Mouse (Mus musculus) neural tube, embryonic 15.5 days (tissue): Measurements from ENCODE around the gene Bzw1. TPM values are rescaled to one million over a fixed set of nuclear protein-coding genes. Genes with fewer than 3 reads are reported as not detected.
A peak's percentile ranks its signal among the peaks of the same experiment; 100 is the strongest.

Experiments used
- ATAC-seq: fragments of 200-750 bp; cut with Nextera tagmentation; 2 replicates; pipeline ENCODE4 v1.8.0; 2017; ENCODE audit warnings: mild to moderate bottlenecking, moderate TSS enrichment, moderate library complexity; ENCODE audit not compliant: low FRiP score
- H3K27ac ChIP-seq: fragments of 300-500 bp; sonication (generic); replicated peaks from 2 replicates; pipeline ENCODE4 v1.5.1; 2015; ENCODE audit warnings: mild to moderate bottlenecking, inconsistent platforms
- H3K27me3 ChIP-seq: fragments of 300-500 bp; sonication (generic); replicated peaks from 2 replicates; pipeline ENCODE4 v1.6.1; 2015; ENCODE audit warnings: inconsistent platforms
- H3K36me3 ChIP-seq: fragments of 300-500 bp; sonication (generic); 2 replicates; pipeline ENCODE4 v1.6.1; 2015; ENCODE audit warnings: inconsistent platforms
- H3K4me1 ChIP-seq: fragments of 300-500 bp; sonication (generic); 2 replicates; pipeline ENCODE4 v1.6.1; 2015; ENCODE audit warnings: inconsistent platforms
- H3K4me2 ChIP-seq: fragments of 300-500 bp; sonication (generic); 2 replicates; pipeline ENCODE4 v1.6.1; 2015; ENCODE audit warnings: inconsistent platforms, mild to moderate bottlenecking, moderate library complexity
- H3K4me3 ChIP-seq: fragments of 300-500 bp; sonication (generic); replicated peaks from 2 replicates; pipeline ENCODE4 v1.5.1; 2015; ENCODE audit warnings: mild to moderate bottlenecking, inconsistent platforms
- H3K9ac ChIP-seq: fragments of 300-500 bp; sonication (generic); replicated peaks from 2 replicates; pipeline ENCODE4 v1.6.1; 2015; ENCODE audit warnings: mild to moderate bottlenecking, inconsistent platforms
- H3K9me3 ChIP-seq: fragments of 300-500 bp; sonication (generic); replicated peaks from 2 replicates; pipeline ENCODE4 v1.6.1; 2016; ENCODE audit warnings: inconsistent platforms
- WGBS: fragments of 180-500 bp; shearing (Covaris S2); methylation state at CpG from one replicate; pipeline ENCODE4 v1.1.7; 2015; ENCODE audit warnings: mixed read lengths; 5-methylcytosine and 5-hydroxymethylcytosine counted together
- polyA plus RNA-seq: library from polyadenylated mRNA; unstranded; fragments of >200 nt; fragmentation: Nextera tagmentation; extraction: Ambion mirVana; gene quantifications from 2 replicates; pipeline ENCODE4 v1.2.1, GENCODE M21; 2015

Bzw1 gene
- polyA plus RNA-seq, 1 experiment from 2014 or later = 300 TPM

GRCm38 (mm10) chr1:58403745-58404144 is 11.0 kb downstream of the Bzw1 start:
- no peak for ATAC-seq
- peaks cover 70% of the 10 kb centered on the region for H3K36me3 ChIP-seq
- WGBS = 94% methylated on average over 5 of the region's 5 CpGs

GRCm38 (mm10) chr1:58407321-58407720 is 14.6 kb downstream of the Bzw1 start:
- no peaks in the 10 kb centered on the region for H3K4me1 ChIP-seq
- no peak overlapping the region for H3K4me2 ChIP-seq
- peaks cover 68% of the 10 kb centered on the region for H3K36me3 ChIP-seq
- H3K27ac ChIP-seq = no peak overlapping the region
- no peaks in the 10 kb centered on the region for H3K9me3 ChIP-seq
- 96% methylated on average over 7 of the region's 7 CpGs for WGBS
- H3K27me3 ChIP-seq = no peaks in the 10 kb centered on the region
- no peak overlapping the region for H3K9ac ChIP-seq
- no peak overlapping the region for H3K4me3 ChIP-seq
- no peak for ATAC-seq

More at GRCm38 (mm10) chr1:58403745-58404144, 11.0 kb downstream of the Bzw1 start:
- Histone ChIP-seq H3K9ac (no peak overlapping the region), H3K9me3 (no peaks in the 10 kb centered on the region), H3K4me3 (no peak overlapping the region), H3K4me2 (no peak overlapping the region), H3K4me1 (no peaks in the 10 kb centered on the region), H3K27ac (no peak overlapping the region), H3K27me3 (no peaks in the 10 kb centered on the region)

GRCm38 (mm10) chr1:58408141-58408540 is 15.4 kb downstream of the Bzw1 start:
- H3K27me3 ChIP-seq = no peaks in the 10 kb centered on the region
- H3K36me3 ChIP-seq = peaks cover 67% of the 10 kb centered on the region
- 86% methylated on average over 6 of the region's 6 CpGs for WGBS
- H3K4me2 ChIP-seq = no peak overlapping the region
- H3K9ac ChIP-seq = no peak overlapping the region
- no peak overlapping the region for H3K4me3 ChIP-seq
- no peaks in the 10 kb centered on the region for H3K4me1 ChIP-seq
- no peaks in the 10 kb centered on the region for H3K9me3 ChIP-seq
- H3K27ac ChIP-seq = no peak overlapping the region
- no peak for ATAC-seq

GRCm38 (mm10) chr1:58409553-58410197 is 17.0 kb downstream of the Bzw1 start:
- no peaks in the 10 kb centered on the region for H3K4me1 ChIP-seq
- ATAC-seq = no peak
- peaks cover 69% of the 10 kb centered on the region for H3K36me3 ChIP-seq
- no peak overlapping the region for H3K4me3 ChIP-seq
- no peak overlapping the region for H3K4me2 ChIP-seq
- H3K9me3 ChIP-seq = no peaks in the 10 kb centered on the region
- WGBS = 85% methylated on average over 5 of the region's 5 CpGs
- no peak overlapping the region for H3K9ac ChIP-seq
- no peak overlapping the region for H3K27ac ChIP-seq
- H3K27me3 ChIP-seq = no peaks in the 10 kb centered on the region

- no peak overlapping the region for H3K4me3 ChIP-seq
- H3K27me3 ChIP-seq = no peaks in the 10 kb centered on the region
- WGBS = 84% methylated on average over 3 of the region's 3 CpGs
- no peak overlapping the region for H3K27ac ChIP-seq
- no peaks in the 10 kb centered on the region for H3K9me3 ChIP-seq
- H3K36me3 ChIP-seq = peaks cover 72% of the 10 kb centered on the region
- no peak overlapping the region for H3K4me2 ChIP-seq
- no peak for ATAC-seq
- no peak overlapping the region for H3K9ac ChIP-seq
- H3K4me1 ChIP-seq = no peaks in the 10 kb centered on the region
These were observed 17.5 kb downstream of the Bzw1 start for GRCm38 (mm10) chr1:58410198-58410588.

- H3K4me1 ChIP-seq = no peaks in the 10 kb centered on the region
- peaks cover 73% of the 10 kb centered on the region for H3K36me3 ChIP-seq
- WGBS = 89% methylated on average over 7 of the region's 7 CpGs
- no peak overlapping the region for H3K4me3 ChIP-seq
- ATAC-seq = 0 out of 2 replicates have a peak, but pooled peaks have one; percentile 15
- no peak overlapping the region for H3K9ac ChIP-seq
- no peaks in the 10 kb centered on the region for H3K27me3 ChIP-seq
- H3K4me2 ChIP-seq = no peak overlapping the region
- no peaks in the 10 kb centered on the region for H3K9me3 ChIP-seq
- no peak overlapping the region for H3K27ac ChIP-seq
These were observed 18.1 kb downstream of the Bzw1 start for GRCm38 (mm10) chr1:58410776-58411175.

GRCm38 (mm10) chr1:58415442-58415841 is 22.7 kb downstream of the Bzw1 start:
- Histone ChIP-seq H3K27ac (no peak overlapping the region), H3K4me1 (peaks cover 15% of the 10 kb centered on the region), H3K9me3 (no peaks in the 10 kb centered on the region), H3K4me3 (no peak overlapping the region), H3K36me3 (peaks cover 86% of the 10 kb centered on the region), H3K4me2 (no peak overlapping the region), H3K9ac (no peak overlapping the region), H3K27me3 (no peaks in the 10 kb centered on the region)
- ATAC-seq = no peak
- WGBS = 31% methylated on average over 1 of the region's 1 CpGs

- Histone ChIP-seq H3K36me3 (peaks cover 82% of the 10 kb centered on the region), H3K27ac (no peak overlapping the region), H3K9ac (no peak overlapping the region), H3K4me2 (no peak overlapping the region), H3K9me3 (no peaks in the 10 kb centered on the region), H3K4me1 (peaks cover 18% of the 10 kb centered on the region), H3K27me3 (no peaks in the 10 kb centered on the region), H3K4me3 (no peak overlapping the region)
- 95% methylated on average over 2 of the region's 2 CpGs for WGBS
- ATAC-seq = no peak
These were observed 23.4 kb downstream of the Bzw1 start for GRCm38 (mm10) chr1:58416048-58416447.

GRCm38 (mm10) chr1:58420032-58420431 is 27.3 kb downstream of the Bzw1 start:
- ATAC-seq = no peak
- H3K27me3 ChIP-seq = no peaks in the 10 kb centered on the region
- H3K4me2 ChIP-seq = no peak overlapping the region
- H3K27ac ChIP-seq = no peak overlapping the region
- 85% methylated on average over 10 of the region's 10 CpGs for whole genome bisulfite sequencing
- no peak overlapping the region for H3K4me3 ChIP-seq
- H3K36me3 ChIP-seq = peaks cover 54% of the 10 kb centered on the region
- H3K4me1 ChIP-seq = peaks cover 40% of the 10 kb centered on the region
- H3K9me3 ChIP-seq = no peaks in the 10 kb centered on the region
- H3K9ac ChIP-seq = no peak overlapping the region

GRCm38 (mm10) chr1:58420961-58421360 is 28.3 kb downstream of the Bzw1 start:
- Histone ChIP-seq H3K9ac (no peak overlapping the region), H3K36me3 (peaks cover 47% of the 10 kb centered on the region), H3K27ac (no peak overlapping the region), H3K4me3 (no peak overlapping the region), H3K9me3 (no peaks in the 10 kb centered on the region), H3K27me3 (no peaks in the 10 kb centered on the region), H3K4me1 (peaks cover 40% of the 10 kb centered on the region), H3K4me2 (peak overlapping the region; percentile 72)
- WGBS = 61% methylated on average over 7 of the region's 7 CpGs
- no peak for ATAC-seq

- Histone ChIP-seq H3K4me3 (peak overlapping the region; percentile 96), H3K27ac (peak overlapping the region; percentile 99), H3K27me3 (no peaks in the 10 kb centered on the region), H3K4me2 (peak overlapping the region; percentile 72), H3K36me3 (peaks cover 31% of the 10 kb centered on the region), H3K4me1 (peaks cover 36% of the 10 kb centered on the region), H3K9ac (peak overlapping the region; percentile 100), H3K9me3 (no peaks in the 10 kb centered on the region)
- ATAC-seq = peak; percentile 54; the same call in 1 of the 2 replicates
- 9% methylated on average over 13 of the region's 13 CpGs for WGBS
These were observed 30.2 kb downstream of the Bzw1 start for GRCm38 (mm10) chr1:58422879-58423278.

- Histone ChIP-seq H3K27ac (peak within 1 kb of the TSS; percentile 99), H3K36me3 (peaks cover 24% of the 10 kb centered on the region), H3K4me3 (peak within 1 kb of the TSS; percentile 96), H3K4me1 (peaks cover 32% of the 10 kb centered on the region), H3K9ac (peak within 1 kb of the TSS; percentile 100), H3K27me3 (no peaks in the 10 kb centered on the region), H3K9me3 (no peaks in the 10 kb centered on the region), H3K4me2 (peak within 1 kb of the TSS; percentile 72)
- under 1% methylated on average over 79 of the region's 79 CpGs for WGBS
- ATAC-seq = peak; percentile 97
These were observed 30.9 kb downstream of the Bzw1 start, which contains the start of gene Clk1 for GRCm38 (mm10) chr1:58423371-58424248. Gene Clk1 (minus strand): TSS chr1:58424066.
